Mouse (Mus musculus) C2C12 (cell line): ENCODE measurements around the gene Wfdc1. TPM values are rescaled to one million over a fixed set of nuclear protein-coding genes. Genes with fewer than 3 reads are reported as not detected.

Experiments
- H3K27me3 ChIP-seq: one replicate; pipeline ENCODE4 v1.6.1; 2011; ENCODE audit not compliant: control insufficient read depth, insufficient read depth, insufficient read length
- H3K36me3 ChIP-seq: one replicate; pipeline ENCODE4 v1.6.1; 2011; ENCODE audit not compliant: control insufficient read depth, insufficient read depth
- H3K4me3 ChIP-seq: one replicate; pipeline ENCODE4 v1.5.1; 2011; ENCODE audit warnings: mild to moderate bottlenecking, control low read depth; ENCODE audit not compliant: poor library complexity, insufficient read depth, severe bottlenecking
- H3K79me2 ChIP-seq: one replicate; pipeline ENCODE4 v1.6.1; 2011; ENCODE audit not compliant: control insufficient read depth, insufficient read depth
- H3K79me3 ChIP-seq: one replicate; pipeline ENCODE4 v1.6.1; 2011; ENCODE audit warnings: low read depth, control low read depth
- H3ac ChIP-seq: one replicate; pipeline ENCODE3; 2011; ENCODE audit warnings: low read depth; ENCODE audit not compliant: control insufficient read depth, insufficient read length
- CEBPB ChIP-seq: IDR thresholded peaks from one replicate; pipeline ENCODE4 v1.6.1; 2011; ENCODE audit warnings: low read depth, mild to moderate bottlenecking, control low read depth, moderate library complexity
- CTCF ChIP-seq: IDR thresholded peaks from one replicate; pipeline ENCODE4 v1.5.1; 2011; ENCODE audit not compliant: control insufficient read depth, insufficient read depth, insufficient read length
- FOSL1 ChIP-seq: IDR thresholded peaks from one replicate; pipeline ENCODE4 v1.8.0; 2011; ENCODE audit warnings: mild to moderate bottlenecking, low read length; ENCODE audit not compliant: poor library complexity, insufficient read depth, severe bottlenecking
- MAX ChIP-seq: IDR thresholded peaks from one replicate; pipeline ENCODE4 v1.6.1; 2011; ENCODE audit warnings: mild to moderate bottlenecking, control low read depth
- MYOD1 ChIP-seq: IDR thresholded peaks from one replicate; pipeline ENCODE4 v1.6.1; 2011; ENCODE audit warnings: low read depth; ENCODE audit not compliant: control insufficient read depth, insufficient read length
- MYOG ChIP-seq: IDR thresholded peaks from one replicate; pipeline ENCODE4 v1.6.1; 2011; ENCODE audit not compliant: control insufficient read depth, insufficient read length; ENCODE audit errors: extremely low read depth
- USF1 ChIP-seq: IDR thresholded peaks from one replicate; pipeline ENCODE4 v1.6.1; 2011; ENCODE audit warnings: low read depth, mild to moderate bottlenecking, control low read depth, moderate library complexity
- polyA plus RNA-seq: library from polyadenylated mRNA; unstranded; fragments of >200 nt; fragmentation: generic; extraction: Trizol; gene quantifications from one replicate; pipeline ENCODE4 v1.2.1, GENCODE M21; 2012; ENCODE audit warnings: missing spikeins

Gene Wfdc1
- polyA plus RNA-seq, 1 experiment = not detected

- H3K27me3 ChIP-seq = peaks cover 86% of the 10 kb centered on the region
- H3K36me3 ChIP-seq = no peaks in the 10 kb centered on the region
- no peaks in the 10 kb centered on the region for H3K79me3 ChIP-seq
- H3ac ChIP-seq = no peak overlapping the region
- TF ChIP-seq MYOG (no peak), USF1 (no peak), MYOD1 (no peak), FOSL1 (no peak), CEBPB (no peak), MAX (no peak), CTCF (no peak)
- H3K79me2 ChIP-seq = no peaks in the 10 kb centered on the region
- no peak overlapping the region for H3K4me3 ChIP-seq
Observed at GRCm38 (mm10) chr8:119620848-119621465, 45.2 kb upstream of the Wfdc1 start.

- no peak overlapping the region for H3K4me3 ChIP-seq
- H3K27me3 ChIP-seq = peaks cover 84% of the 10 kb centered on the region
- TF ChIP-seq FOSL1 = no peak
- TF ChIP-seq CTCF = no peak
- no peak for TF ChIP-seq CEBPB
- no peak for TF ChIP-seq MAX
- TF ChIP-seq MYOD1 = no peak
- no peak for TF ChIP-seq USF1
- no peak for TF ChIP-seq MYOG
- no peaks in the 10 kb centered on the region for H3K79me2 ChIP-seq
- no peak overlapping the region for H3ac ChIP-seq
- H3K79me3 ChIP-seq = no peaks in the 10 kb centered on the region
- H3K36me3 ChIP-seq = no peaks in the 10 kb centered on the region
Observed at GRCm38 (mm10) chr8:119622555-119622954, 43.6 kb upstream of the Wfdc1 start.

- Histone ChIP-seq H3K79me2 (no peaks in the 10 kb centered on the region), H3K4me3 (no peak overlapping the region), H3K79me3 (no peaks in the 10 kb centered on the region), H3ac (no peak overlapping the region), H3K27me3 (peaks cover 84% of the 10 kb centered on the region), H3K36me3 (no peaks in the 10 kb centered on the region)
- TF ChIP-seq CEBPB = no peak
- no peak for TF ChIP-seq MAX
- TF ChIP-seq FOSL1 = no peak
- no peak for TF ChIP-seq MYOG
Observed at GRCm38 (mm10) chr8:119623061-119623460, 43.1 kb upstream of the Wfdc1 start.

- no peak for TF ChIP-seq MAX
- TF ChIP-seq FOSL1 = no peak
- TF ChIP-seq CEBPB = no peak
- no peak for TF ChIP-seq CTCF
- TF ChIP-seq MYOG = no peak
- TF ChIP-seq MYOD1 = no peak
- TF ChIP-seq USF1 = no peak
- Histone ChIP-seq H3K36me3 (no peaks in the 10 kb centered on the region), H3ac (no peak overlapping the region), H3K4me3 (no peak overlapping the region), H3K27me3 (peaks cover 82% of the 10 kb centered on the region), H3K79me2 (no peaks in the 10 kb centered on the region), H3K79me3 (no peaks in the 10 kb centered on the region)
Observed at GRCm38 (mm10) chr8:119623744-119624143, 42.4 kb upstream of the Wfdc1 start.

GRCm38 (mm10) chr8:119624916-119625315 is 41.2 kb upstream of the Wfdc1 start:
- no peak overlapping the region for H3K4me3 ChIP-seq
- H3K79me3 ChIP-seq = no peaks in the 10 kb centered on the region
- no peaks in the 10 kb centered on the region for H3K79me2 ChIP-seq
- TF ChIP-seq CTCF (no peak), CEBPB (no peak), FOSL1 (no peak), MYOG (no peak), USF1 (no peak), MAX (no peak), MYOD1 (no peak)
- no peaks in the 10 kb centered on the region for H3K36me3 ChIP-seq
- no peak overlapping the region for H3ac ChIP-seq
- peaks cover 83% of the 10 kb centered on the region for H3K27me3 ChIP-seq

- Histone ChIP-seq H3K36me3 (no peaks in the 10 kb centered on the region), H3K79me3 (no peaks in the 10 kb centered on the region), H3K27me3 (peaks cover 89% of the 10 kb centered on the region), H3ac (no peak overlapping the region), H3K4me3 (no peak overlapping the region), H3K79me2 (no peaks in the 10 kb centered on the region)
- TF ChIP-seq FOSL1 = no peak
- TF ChIP-seq CEBPB = no peak
- no peak for TF ChIP-seq CTCF
- no peak for TF ChIP-seq MYOD1
- no peak for TF ChIP-seq MAX
- no peak for TF ChIP-seq MYOG
Observed at GRCm38 (mm10) chr8:119625788-119626187, 40.4 kb upstream of the Wfdc1 start.

GRCm38 (mm10) chr8:119627199-119627598 is 39.0 kb upstream of the Wfdc1 start:
- Histone ChIP-seq H3K79me3 (no peaks in the 10 kb centered on the region), H3K79me2 (no peaks in the 10 kb centered on the region), H3K36me3 (no peaks in the 10 kb centered on the region), H3ac (no peak overlapping the region), H3K27me3 (peaks cover 87% of the 10 kb centered on the region), H3K4me3 (no peak overlapping the region)
- no peak for TF ChIP-seq CEBPB
- TF ChIP-seq USF1 = no peak
- TF ChIP-seq MAX = no peak
- no peak for TF ChIP-seq MYOD1
- TF ChIP-seq FOSL1 = no peak
- TF ChIP-seq CTCF = no peak
